Mouse (Mus musculus) neural tube, embryonic 14.5 days (tissue): ENCODE data around the gene Prepl. TPM values are rescaled to one million over a fixed set of nuclear protein-coding genes. Genes with fewer than 3 reads are reported as not detected.

Source experiments
- ATAC-seq: fragments of 200-750 bp; cut with Nextera tagmentation; 2 replicates; pipeline ENCODE4 v1.8.0; 2017; ENCODE audit warnings: low read depth, mild to moderate bottlenecking, moderate TSS enrichment, moderate library complexity
- H3K27ac ChIP-seq: fragments of 300-500 bp; sonication (generic); 2 replicates; pipeline ENCODE4 v1.5.1; 2014; ENCODE audit warnings: low read depth, mild to moderate bottlenecking, control low read depth, low read length, moderate library complexity, mixed read lengths
- H3K27me3 ChIP-seq: fragments of 300-500 bp; sonication (generic); 2 replicates; pipeline ENCODE4 v1.6.1; 2014; ENCODE audit warnings: low read length; ENCODE audit not compliant: control insufficient read depth, insufficient read depth
- H3K36me3 ChIP-seq: fragments of 300-500 bp; sonication (generic); 2 replicates; pipeline ENCODE4 v1.6.1; 2014; ENCODE audit warnings: low read length, mixed read lengths; ENCODE audit not compliant: control insufficient read depth, insufficient read depth
- H3K4me1 ChIP-seq: fragments of 300-500 bp; sonication (generic); 2 replicates; pipeline ENCODE4 v1.6.1; 2014; ENCODE audit warnings: low read length; ENCODE audit not compliant: control insufficient read depth, insufficient read depth
- H3K4me2 ChIP-seq: fragments of 300-500 bp; sonication (generic); 2 replicates; pipeline ENCODE4 v1.6.1; 2014; ENCODE audit warnings: mild to moderate bottlenecking, low read depth, low read length, control low read depth
- H3K4me3 ChIP-seq: fragments of 300-500 bp; sonication (generic); 2 replicates; pipeline ENCODE4 v1.5.1; 2014; ENCODE audit warnings: low read depth, low read length, control low read depth, mixed read lengths
- H3K9ac ChIP-seq: fragments of 300-500 bp; sonication (generic); replicated peaks from 2 replicates; pipeline ENCODE4 v1.6.1; 2014; ENCODE audit warnings: low read depth, mild to moderate bottlenecking, control low read depth, low read length, mixed read lengths
- H3K9me3 ChIP-seq: fragments of 300-500 bp; sonication (generic); 2 replicates; pipeline ENCODE4 v1.6.1; 2016; ENCODE audit warnings: low read length; ENCODE audit not compliant: control insufficient read depth
- WGBS: fragments of 180-500 bp; shearing (Covaris S2); extraction: QIAGEN DNeasy Blood & Tissue Kit; methylation state at CpG from one replicate; pipeline ENCODE4 v1.1.7; 2014; 5-methylcytosine and 5-hydroxymethylcytosine counted together
- polyA plus RNA-seq: library from polyadenylated mRNA; unstranded; fragments of >200 nt; fragmentation: Nextera tagmentation; extraction: Ambion mirVana; gene quantifications from 2 replicates; pipeline ENCODE4 v1.2.1, GENCODE M21; 2014

Gene Prepl
- polyA plus RNA-seq: 177 and 199 TPM in 2 replicates

DNA sequence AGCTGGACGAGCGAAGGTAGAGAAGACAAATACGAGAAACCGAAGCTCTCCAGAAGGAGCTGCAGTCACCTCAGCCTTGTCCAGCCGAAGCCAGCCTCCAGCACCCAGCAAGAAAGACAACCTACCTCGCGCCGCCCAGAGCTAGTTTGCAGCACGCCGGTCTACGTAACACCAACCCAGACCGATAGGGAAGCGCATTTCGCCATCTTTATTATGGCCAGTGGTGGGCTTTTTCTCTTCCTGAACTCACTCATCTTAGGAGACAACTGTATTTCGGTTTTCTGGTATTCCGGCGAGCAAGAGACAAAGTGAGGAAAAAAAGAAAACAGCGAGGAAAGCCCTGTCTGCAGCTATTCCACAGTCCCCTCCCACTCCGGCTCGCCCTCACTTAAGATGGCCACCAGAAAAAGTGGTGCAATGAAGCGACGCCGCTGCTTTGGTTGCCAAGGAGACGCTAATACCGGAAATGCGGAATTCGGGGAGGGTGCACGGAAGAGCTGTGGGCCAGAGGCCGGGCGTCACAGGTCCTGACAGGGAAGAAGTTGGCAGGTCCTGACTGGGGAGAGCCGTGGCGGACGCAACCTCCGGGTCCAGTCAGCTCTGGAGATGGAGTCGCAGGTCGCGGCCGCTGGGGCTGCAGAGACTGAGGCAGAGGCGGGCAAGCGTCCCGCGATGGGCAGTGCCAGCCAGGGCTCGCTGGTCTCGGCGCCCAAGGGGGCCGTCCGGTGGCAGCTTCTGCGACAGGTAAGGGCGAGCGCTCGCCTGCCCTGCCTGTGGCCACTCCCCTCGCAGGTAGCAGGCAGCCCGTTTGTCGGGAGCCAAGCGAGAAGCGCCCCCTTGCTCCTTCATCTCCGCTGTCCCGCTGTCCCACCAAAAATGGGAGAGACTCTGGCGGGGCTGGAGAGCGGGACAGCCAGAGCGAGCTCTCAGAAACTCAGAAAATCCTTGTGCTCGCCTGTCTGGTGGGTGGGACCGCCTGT is at the start of gene Prepl, which contains the start of gene Camkmt:
TSS of gene Prepl (minus strand) at position 122 of the 980 bp plus-strand sequence.
TSS of gene Camkmt (plus strand) at position 433 of the 980 bp plus-strand sequence.
- WGBS: under 1% methylated on average over 62 of the region's 63 CpGs
- Histone ChIP-seq H3K36me3 (no peaks in the 10 kb centered on the region), H3K4me2 (peak within 1 kb of the TSS; percentile 64), H3K27me3 (no peaks in the 10 kb centered on the region), H3K9me3 (no peaks in the 10 kb centered on the region), H3K4me3 (peak within 1 kb of the TSS; percentile 79), H3K9ac (peak within 1 kb of the TSS; percentile 92), H3K27ac (peak within 1 kb of the TSS; percentile 93), H3K4me1 (peaks cover 14% of the 10 kb centered on the region)
- peak; percentile 99 for ATAC-seq

- H3K27ac ChIP-seq: no peak overlapping the region
- 87% methylated on average over 1 of the region's 1 CpGs for WGBS
- ATAC-seq: no peak
- H3K9me3 ChIP-seq: no peaks in the 10 kb centered on the region
- H3K36me3 ChIP-seq: no peaks in the 10 kb centered on the region
- no peaks in the 10 kb centered on the region for H3K4me1 ChIP-seq
- H3K4me3 ChIP-seq: no peak overlapping the region
- no peak overlapping the region for H3K9ac ChIP-seq
- H3K4me2 ChIP-seq: no peak overlapping the region
- H3K27me3 ChIP-seq: no peaks in the 10 kb centered on the region
These were observed 48.4 kb upstream of the Prepl start for GRCm38 (mm10) chr17:85138393-85138792.

- 35% methylated on average over 4 of the region's 4 CpGs for WGBS
- no peak overlapping the region for H3K4me2 ChIP-seq
- H3K27ac ChIP-seq: no peak overlapping the region
- no peak for ATAC-seq
- H3K4me1 ChIP-seq: no peaks in the 10 kb centered on the region
- no peak overlapping the region for H3K9ac ChIP-seq
- H3K27me3 ChIP-seq: no peaks in the 10 kb centered on the region
- no peaks in the 10 kb centered on the region for H3K36me3 ChIP-seq
- H3K4me3 ChIP-seq: no peak overlapping the region
- H3K9me3 ChIP-seq: no peaks in the 10 kb centered on the region
These were observed 26.6 kb upstream of the Prepl start for GRCm38 (mm10) chr17:85116643-85117042.

GRCm38 (mm10) chr17:85113441-85113840 is 23.4 kb upstream of the Prepl start:
- Histone ChIP-seq H3K4me2 (no peak overlapping the region), H3K4me3 (no peak overlapping the region), H3K27ac (no peak overlapping the region), H3K9ac (no peak overlapping the region), H3K27me3 (no peaks in the 10 kb centered on the region), H3K4me1 (no peaks in the 10 kb centered on the region), H3K9me3 (no peaks in the 10 kb centered on the region), H3K36me3 (no peaks in the 10 kb centered on the region)
- 84% methylated on average over 8 of the region's 8 CpGs for WGBS
- ATAC-seq: no peak

DNA sequence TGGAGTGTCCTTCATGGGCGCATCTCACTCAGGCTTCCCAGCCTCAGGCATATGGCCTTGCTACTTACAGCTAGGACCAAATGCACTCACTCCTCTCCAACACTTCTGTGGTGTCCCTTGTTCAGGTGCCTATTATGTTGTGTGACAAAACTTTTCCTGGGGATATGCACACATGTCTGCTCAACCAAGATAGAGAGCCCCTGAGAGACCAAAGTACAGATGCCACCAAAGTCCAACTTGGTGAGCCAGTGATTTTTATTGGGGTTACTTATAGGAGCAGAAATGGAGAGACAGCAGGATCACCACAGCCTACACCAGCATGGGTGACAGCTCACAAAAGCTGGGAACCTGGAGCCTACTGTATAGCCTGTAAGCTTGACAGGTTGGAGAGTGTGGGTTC is 20.6 kb upstream of the Prepl start:
- no peak overlapping the region for H3K9ac ChIP-seq
- H3K4me3 ChIP-seq: no peak overlapping the region
- no peak overlapping the region for H3K27ac ChIP-seq
- ATAC-seq: no peak
- WGBS: 100% methylated on average over 1 of the region's 1 CpGs
- H3K9me3 ChIP-seq: no peaks in the 10 kb centered on the region
- H3K36me3 ChIP-seq: no peaks in the 10 kb centered on the region
- H3K4me2 ChIP-seq: no peak overlapping the region
- no peaks in the 10 kb centered on the region for H3K4me1 ChIP-seq
- no peaks in the 10 kb centered on the region for H3K27me3 ChIP-seq

DNA sequence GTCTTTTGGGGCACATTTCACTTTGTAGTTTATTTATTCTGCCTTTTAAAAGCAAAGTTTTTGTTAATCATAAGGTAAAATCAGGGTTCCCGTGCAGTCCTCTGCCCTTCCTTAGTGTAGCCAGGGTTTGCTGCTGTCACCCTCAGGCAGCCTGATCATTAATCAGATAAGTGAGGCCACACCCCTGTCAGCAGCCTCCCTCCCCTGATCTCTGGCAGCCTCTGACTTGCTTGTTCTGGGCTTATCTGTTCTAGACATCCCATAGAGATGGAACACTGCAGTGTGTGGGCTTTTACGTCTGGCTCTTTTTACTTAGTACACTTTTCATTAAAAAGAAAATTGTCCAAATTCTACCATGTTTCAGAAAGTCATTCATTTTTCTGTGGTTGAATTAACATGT is 13.3 kb upstream of the Prepl start:
- H3K27me3 ChIP-seq: no peaks in the 10 kb centered on the region
- no peak overlapping the region for H3K9ac ChIP-seq
- no peak for ATAC-seq
- no peaks in the 10 kb centered on the region for H3K36me3 ChIP-seq
- H3K4me1 ChIP-seq: no peaks in the 10 kb centered on the region
- no peak overlapping the region for H3K4me2 ChIP-seq
- no peaks in the 10 kb centered on the region for H3K9me3 ChIP-seq
- 43% methylated on average over 2 of the region's 2 CpGs for WGBS
- H3K4me3 ChIP-seq: no peak overlapping the region
- no peak overlapping the region for H3K27ac ChIP-seq

GRCm38 (mm10) chr17:85101751-85102150 is 11.7 kb upstream of the Prepl start:
- Histone ChIP-seq H3K9me3 (no peaks in the 10 kb centered on the region), H3K27me3 (no peaks in the 10 kb centered on the region), H3K36me3 (0 out of 2 replicates have a peak, but pooled peaks cover 3% of the 10 kb centered on the region), H3K9ac (no peak overlapping the region), H3K4me1 (no peaks in the 10 kb centered on the region), H3K4me3 (no peak overlapping the region), H3K4me2 (no peak overlapping the region), H3K27ac (no peak overlapping the region)
- ATAC-seq: no peak
- WGBS: 34% methylated on average over 7 of the region's 7 CpGs

DNA sequence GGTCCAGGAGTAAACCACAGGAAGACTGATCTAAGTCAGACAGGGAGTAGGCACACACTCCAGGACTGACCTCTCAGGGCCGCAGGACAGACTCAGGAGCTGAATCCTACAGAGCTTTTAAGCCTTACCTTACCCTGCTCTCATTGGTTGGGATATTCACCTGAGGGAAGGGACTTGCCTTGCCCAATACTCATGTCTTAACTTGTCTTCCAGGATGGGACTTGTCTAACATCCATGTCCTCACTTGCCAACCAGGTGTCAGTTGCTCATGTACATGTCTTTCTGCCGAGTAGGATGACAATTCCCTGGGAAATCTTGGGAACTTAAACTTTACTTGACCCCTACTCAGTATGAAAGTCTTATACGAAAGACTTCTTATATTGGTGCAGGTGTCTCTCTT is 10.2 kb upstream of the Prepl start:
- H3K27me3 ChIP-seq: no peaks in the 10 kb centered on the region
- no peaks in the 10 kb centered on the region for H3K9me3 ChIP-seq
- H3K27ac ChIP-seq: no peak overlapping the region
- no peaks in the 10 kb centered on the region for H3K4me1 ChIP-seq
- no peak overlapping the region for H3K9ac ChIP-seq
- H3K4me2 ChIP-seq: no peak overlapping the region
- H3K4me3 ChIP-seq: no peak overlapping the region
- 89% methylated on average over 3 of the region's 3 CpGs for WGBS
- H3K36me3 ChIP-seq: 0 out of 2 replicates have a peak, but pooled peaks cover 3% of the 10 kb centered on the region
- ATAC-seq: no peak

DNA sequence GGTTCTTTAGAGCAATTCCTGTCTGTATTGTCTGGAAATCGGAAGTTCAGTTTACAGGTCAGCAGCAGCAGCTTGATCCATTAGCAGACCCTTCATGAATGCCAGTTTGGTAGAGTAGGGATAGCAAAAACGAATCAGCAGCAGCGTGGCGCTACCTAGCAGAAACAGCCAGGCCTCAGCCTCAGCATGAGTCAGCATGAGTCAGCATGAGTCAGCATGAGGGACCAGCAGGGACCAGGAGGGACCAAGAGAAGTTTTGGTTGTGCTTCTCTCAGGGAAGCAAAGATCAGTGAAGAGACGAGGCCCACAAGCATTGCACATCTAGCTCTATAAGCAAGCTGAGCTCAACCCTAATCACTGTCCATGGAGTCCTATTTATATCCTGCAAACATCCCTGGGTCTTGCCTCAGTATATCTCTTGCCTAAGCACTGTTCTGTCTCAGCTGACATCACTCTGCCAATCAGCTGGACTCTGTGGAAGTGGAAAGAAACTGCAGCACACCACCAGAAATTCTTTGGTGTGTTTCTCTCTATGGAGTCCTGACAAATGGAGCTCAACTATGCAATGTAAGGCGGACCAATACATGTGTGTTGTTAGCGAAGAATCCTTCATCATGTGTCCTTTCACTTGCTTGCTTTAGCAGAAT is 8.8 kb upstream of the Prepl start:
- Histone ChIP-seq H3K27me3 (no peaks in the 10 kb centered on the region), H3K4me1 (no peaks in the 10 kb centered on the region), H3K36me3 (0 out of 2 replicates have a peak, but pooled peaks cover 3% of the 10 kb centered on the region), H3K4me2 (no peak overlapping the region), H3K9ac (no peak overlapping the region), H3K4me3 (no peak overlapping the region), H3K27ac (no peak overlapping the region), H3K9me3 (no peaks in the 10 kb centered on the region)
- no peak for ATAC-seq
- 95% methylated on average over 7 of the region's 7 CpGs for WGBS
